In genomic region chr2:113386278-113386677, GRCm38 (mm10) we compare ENCODE assay signal across 20 mouse cellular contexts.
"Had no signal": no experiment of that assay in that cellular context is flagged by ENCODE, and none has a peak within 500 bp of the region (broad histone marks: within the 10 kb centered on the region; RNA-seq: fewer than 3 reads in every experiment).

No protein-coding gene starts in this region.

- H3K4me1 ChIP-seq: lung, embryonic 15.5 days; megakaryocyte, embryonic 14.5 days; midbrain, embryonic 13.5 days; midbrain, embryonic 15.5 days; neural tube, embryonic 15.5 days had no signal

- H3K27ac ChIP-seq: lung, embryonic 15.5 days; macrophage; midbrain, embryonic 13.5 days; midbrain, embryonic 15.5 days; neural tube, embryonic 13.5 days; neural tube, embryonic 15.5 days had no signal

- H3K9ac ChIP-seq: lung, embryonic 15.5 days; midbrain, embryonic 13.5 days; midbrain, embryonic 15.5 days; neural tube, embryonic 13.5 days; neural tube, embryonic 15.5 days had no signal

- H3K9me3 ChIP-seq: lung, embryonic 15.5 days; megakaryocyte, embryonic 14.5 days; midbrain, embryonic 13.5 days; midbrain, embryonic 15.5 days; neural tube, embryonic 13.5 days; neural tube, embryonic 15.5 days had no signal

- H3K4me3 ChIP-seq: lung, embryonic 15.5 days; megakaryocyte, embryonic 14.5 days; midbrain, embryonic 13.5 days; midbrain, embryonic 15.5 days; neural tube, embryonic 13.5 days; neural tube, embryonic 15.5 days had no signal

- ATAC-seq: lung, postnatal 0 days; midbrain, embryonic 13.5 days; midbrain, embryonic 15.5 days had no signal

- H3K27me3 ChIP-seq: lung, embryonic 15.5 days; megakaryocyte, embryonic 14.5 days; midbrain, embryonic 13.5 days; midbrain, embryonic 15.5 days; neural tube, embryonic 13.5 days; neural tube, embryonic 15.5 days had no signal

- H3K36me3 ChIP-seq: lung, embryonic 15.5 days; midbrain, embryonic 13.5 days; midbrain, embryonic 15.5 days; neural tube, embryonic 13.5 days; neural tube, embryonic 15.5 days had no signal

- DNase-seq: lung, adult 2 months; lung, postnatal 14 days; lung, postnatal 36 days; retina, postnatal 1 day; right cerebral cortex, adult 18-20 months; right cerebral cortex, postnatal 25 days; right cerebral cortex, postnatal 4 days; spleen, adult 18-20 months; thymus, adult 18-20 months; thymus, postnatal 14 days; thymus, postnatal 36 days had no signal

- H3K4me2 ChIP-seq: lung, embryonic 15.5 days; midbrain, embryonic 11.5 days; midbrain, embryonic 13.5 days; midbrain, embryonic 15.5 days; neural tube, embryonic 13.5 days; neural tube, embryonic 15.5 days had no signal
